Mouse (Mus musculus) CD4-positive, CD25-positive, alpha-beta regulatory T cell, adult 9 weeks (primary cell): ENCODE measurements around the gene Cdkn1a. TPM values are rescaled to one million over a fixed set of nuclear protein-coding genes. Genes with fewer than 3 reads are reported as not detected.

Source experiments
- polyA plus RNA-seq: library from polyadenylated mRNA; unstranded; fragments of 100-300 nt; shearing (Covaris generic); gene quantifications from one replicate; pipeline ENCODE4 v1.2.1, GENCODE M21; 2017

Cdkn1a gene
- 5.1 TPM for polyA plus RNA-seq

GRCm38 (mm10) chr17:29090776-29091175 lies at the start of gene Cdkn1a:
TSS of gene Cdkn1a (plus strand) at chr17:29090976.

GRCm38 (mm10) chr17:29113591-29114352 lies 23.0 kb downstream of the Cdkn1a start, which contains the start of gene Rab44:
TSS of gene Rab44 (plus strand) at chr17:29114145.

Other genes with a start within 250 kb of the Cdkn1a start
- gene Pnpla1, start 232.6 kb upstream of the Cdkn1a start, polyA plus RNA-seq: not detected
- 3.4 TPM for gene 4930539E08Rik, start 175.7 kb upstream of the Cdkn1a start, polyA plus RNA-seq
- gene Pxt1, start 147.1 kb upstream of the Cdkn1a start, polyA plus RNA-seq: not detected
- gene Kctd20, start 139.0 kb upstream of the Cdkn1a start, polyA plus RNA-seq: 84.4 TPM
- gene Stk38, start 83.0 kb upstream of the Cdkn1a start, polyA plus RNA-seq: 261 TPM
- 552 TPM for gene Srsf3, start 58.3 kb upstream of the Cdkn1a start, polyA plus RNA-seq
- gene Rab44, start 23.2 kb downstream of the Cdkn1a start, polyA plus RNA-seq: not detected
- 0.99 TPM for gene Cpne5, start 147.2 kb downstream of the Cdkn1a start, polyA plus RNA-seq
- 89.1 TPM for gene Ppil1, start 173.2 kb downstream of the Cdkn1a start, polyA plus RNA-seq
- gene BC004004, start 177.8 kb downstream of the Cdkn1a start, polyA plus RNA-seq: 152 TPM
- gene Pi16, start 226.7 kb downstream of the Cdkn1a start, polyA plus RNA-seq: 0.16 TPM